Mouse (Mus musculus) bone marrow, adult 2 months (tissue): ENCODE measurements around the gene Ric1.

Source experiments
- CTCF ChIP-seq: fragments of 200-500 bp; IDR thresholded peaks from 2 replicates; pipeline ENCODE4 v1.5.1; 2011; ENCODE audit warnings: low read length, control low read depth; ENCODE audit not compliant: control insufficient read depth, insufficient read depth
- POLR2A ChIP-seq: fragments of 200-500 bp; IDR thresholded peaks from 2 replicates; pipeline ENCODE4 v1.6.1; 2011; ENCODE audit warnings: low read depth, mild to moderate bottlenecking, control low read depth, low read length, borderline replicate concordance; ENCODE audit not compliant: control insufficient read depth

- no peak for TF ChIP-seq POLR2A
- no peak for TF ChIP-seq CTCF
Measured at GRCm38 (mm10) chr19:29562166-29562565, 40.1 kb downstream of the Ric1 start.
